Mouse (Mus musculus) thymus, adult 2 months (tissue): ENCODE measurements around the gene Sp1. TPM values are rescaled to one million over a fixed set of nuclear protein-coding genes. Genes with fewer than 3 reads are reported as not detected.

ENCODE experiments used
- DNase-seq: peaks from one replicate; pipeline ENCODE4 v3.0.0; 2021
- H3K27ac ChIP-seq: fragments of 200-500 bp; 2 replicates; pipeline ENCODE4 v1.5.1; 2012; ENCODE audit warnings: low read length, control low read depth; ENCODE audit not compliant: control insufficient read depth, insufficient read depth
- H3K27me3 ChIP-seq: fragments of 200-500 bp; 2 replicates; pipeline ENCODE4 v1.6.1; 2012; ENCODE audit warnings: mild to moderate bottlenecking, low read length, moderate library complexity, mixed read lengths; ENCODE audit not compliant: control insufficient read depth, insufficient read depth
- H3K36me3 ChIP-seq: fragments of 200-500 bp; 2 replicates; pipeline ENCODE4 v1.6.1; 2012; ENCODE audit warnings: mild to moderate bottlenecking, low read length, moderate library complexity; ENCODE audit not compliant: control insufficient read depth, insufficient read depth
- H3K4me1 ChIP-seq: fragments of 200-500 bp; replicated peaks from 2 replicates; pipeline ENCODE4 v1.6.1; 2012; ENCODE audit warnings: low read length; ENCODE audit not compliant: control insufficient read depth, insufficient read depth
- H3K4me3 ChIP-seq: fragments of 200-500 bp; 2 replicates; pipeline ENCODE4 v1.5.1; 2012; ENCODE audit warnings: mild to moderate bottlenecking, low read length, control low read depth, moderate library complexity; ENCODE audit not compliant: control insufficient read depth, insufficient read depth
- CTCF ChIP-seq: fragments of 200-500 bp; IDR thresholded peaks from 2 replicates; pipeline ENCODE4 v1.5.1; 2012; ENCODE audit warnings: mild to moderate bottlenecking, control low read depth, low read length, moderate library complexity, borderline replicate concordance; ENCODE audit not compliant: control insufficient read depth, poor library complexity, insufficient read depth; ENCODE audit errors: extremely low read depth
- POLR2A ChIP-seq: fragments of 200-500 bp; IDR thresholded peaks from 2 replicates; pipeline ENCODE4 v1.6.1; 2012; ENCODE audit warnings: mild to moderate bottlenecking, low read length, control low read depth, moderate library complexity; ENCODE audit not compliant: control insufficient read depth, poor library complexity, insufficient read depth; ENCODE audit errors: extremely low read depth
- WGBS: fragments of 180-500 bp; shearing (Covaris S2); methylation state at CpG from one replicate; pipeline ENCODE4 v1.1.7; 2018; 5-methylcytosine and 5-hydroxymethylcytosine counted together
- polyA plus RNA-seq: library from polyadenylated mRNA; depleted of rRNA; stranded (reverse); fragments of >200 nt; gene quantifications from 2 replicates; pipeline ENCODE4 v1.2.3, GENCODE M21; 2012

Gene Sp1
- polyA plus RNA-seq, 1 experiment: 45.0 TPM

DNA sequence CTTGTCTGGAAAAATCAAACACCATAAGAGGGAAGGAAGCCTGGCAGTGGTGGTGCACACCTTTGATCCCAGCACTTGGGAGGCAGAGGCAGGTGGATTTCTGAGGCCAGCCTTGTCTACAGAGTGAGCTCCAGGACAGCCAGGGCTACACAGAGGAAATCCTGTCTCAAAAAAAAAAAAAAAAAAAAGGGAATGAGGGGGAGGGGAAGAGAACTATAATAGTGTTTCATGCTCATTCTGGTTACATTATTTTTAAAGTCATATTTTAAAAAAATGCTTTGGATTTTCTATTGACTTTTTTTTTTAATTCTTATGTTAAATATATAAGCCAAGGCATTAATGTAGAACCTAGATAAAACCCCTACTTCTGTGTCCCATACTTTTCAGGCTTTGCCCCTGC lies 7.7 kb downstream of the Sp1 start:
- Histone ChIP-seq H3K27me3 (no peaks in the 10 kb centered on the region), H3K36me3 (peaks cover 36% of the 10 kb centered on the region), H3K27ac (no peak overlapping the region), H3K4me3 (no peak overlapping the region), H3K4me1 (peaks cover 11% of the 10 kb centered on the region)
- TF ChIP-seq POLR2A (no peak), CTCF (no peak)
- DNase-seq: no peak

DNA sequence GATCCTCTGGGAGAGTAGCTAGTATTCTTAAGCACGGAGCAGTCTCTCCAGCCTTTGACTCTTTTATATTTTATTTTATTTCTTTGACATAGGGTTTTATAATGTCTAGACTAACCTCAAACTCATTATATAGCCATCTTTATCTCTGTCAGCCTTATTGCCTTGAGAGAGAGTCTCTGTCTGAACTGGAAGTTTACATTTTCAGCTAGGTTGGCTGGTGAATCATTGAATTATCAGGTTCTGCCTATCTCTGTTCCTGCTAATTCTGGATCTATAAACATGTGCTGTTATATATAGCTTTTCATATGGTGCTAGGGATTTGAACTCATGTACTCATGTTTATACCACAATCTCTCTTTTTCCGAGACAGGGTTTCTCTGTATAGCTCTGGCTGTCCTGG lies 11.6 kb downstream of the Sp1 start:
- peaks cover 3% of the 10 kb centered on the region; the same call in 1 of the 2 replicates for H3K4me1 ChIP-seq
- TF ChIP-seq CTCF (no peak), POLR2A (no peak)
- no peak for DNase-seq
- no peak overlapping the region for H3K27ac ChIP-seq
- no peaks in the 10 kb centered on the region for H3K27me3 ChIP-seq
- no peak overlapping the region for H3K4me3 ChIP-seq
- WGBS: 89% methylated on average over 2 of the region's 2 CpGs
- peaks cover 18% of the 10 kb centered on the region for H3K36me3 ChIP-seq

DNA sequence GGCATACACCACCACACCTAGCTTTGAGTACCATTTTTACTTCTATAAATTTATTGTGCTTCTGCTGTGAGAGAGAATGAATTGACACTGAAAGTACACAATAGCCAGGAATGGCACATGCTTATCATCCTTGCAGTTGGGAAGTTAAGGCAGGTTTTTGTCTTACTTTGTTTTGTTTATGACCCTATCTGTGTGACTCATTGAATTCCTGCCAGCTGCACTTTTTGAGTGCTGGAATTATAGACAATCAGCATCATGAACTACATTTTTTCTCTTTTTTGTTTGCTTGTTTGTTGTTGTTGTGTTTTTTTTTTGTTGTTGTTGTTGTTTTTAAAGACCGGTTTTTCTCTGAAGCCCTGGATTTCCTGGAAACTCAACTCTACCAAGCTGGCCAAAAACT lies 15.0 kb downstream of the Sp1 start:
- WGBS: 33% methylated on average over 1 of the region's 1 CpGs

DNA sequence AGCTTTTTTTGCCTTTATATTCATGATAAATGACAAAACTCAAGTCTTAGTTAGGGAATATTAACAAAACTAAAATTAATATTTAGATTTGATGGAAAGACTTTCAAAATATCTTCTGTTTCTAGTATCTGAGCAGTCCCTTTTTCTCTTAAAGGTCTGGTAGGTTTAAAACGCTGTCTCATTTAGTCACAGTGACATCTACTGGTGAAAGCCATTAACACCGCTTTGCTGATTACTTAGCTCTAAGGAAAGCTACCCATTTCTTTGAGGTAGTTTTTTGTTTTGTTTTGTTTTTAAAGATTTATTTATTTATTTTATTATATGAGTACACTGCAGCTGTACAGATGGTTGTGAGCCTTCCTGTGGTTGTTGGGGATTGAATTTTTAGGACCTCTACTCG lies 15.5 kb downstream of the Sp1 start:
- Histone ChIP-seq H3K27me3 (no peaks in the 10 kb centered on the region), H3K4me1 (no peaks in the 10 kb centered on the region), H3K4me3 (no peak overlapping the region), H3K36me3 (peaks cover 24% of the 10 kb centered on the region), H3K27ac (no peak overlapping the region)
- 51% methylated on average over 3 of the region's 3 CpGs for WGBS
- TF ChIP-seq CTCF (no peak), POLR2A (no peak)
- DNase-seq: peak; percentile 48

More for the DNA sequence above, 15.0 kb downstream of the Sp1 start:
- DNase-seq: no peak
- TF ChIP-seq POLR2A (no peak), CTCF (no peak)
- H3K4me1 ChIP-seq: no peaks in the 10 kb centered on the region
- H3K36me3 ChIP-seq: peaks cover 19% of the 10 kb centered on the region
- H3K27ac ChIP-seq: no peak overlapping the region
- H3K4me3 ChIP-seq: no peak overlapping the region
- no peaks in the 10 kb centered on the region for H3K27me3 ChIP-seq

DNA sequence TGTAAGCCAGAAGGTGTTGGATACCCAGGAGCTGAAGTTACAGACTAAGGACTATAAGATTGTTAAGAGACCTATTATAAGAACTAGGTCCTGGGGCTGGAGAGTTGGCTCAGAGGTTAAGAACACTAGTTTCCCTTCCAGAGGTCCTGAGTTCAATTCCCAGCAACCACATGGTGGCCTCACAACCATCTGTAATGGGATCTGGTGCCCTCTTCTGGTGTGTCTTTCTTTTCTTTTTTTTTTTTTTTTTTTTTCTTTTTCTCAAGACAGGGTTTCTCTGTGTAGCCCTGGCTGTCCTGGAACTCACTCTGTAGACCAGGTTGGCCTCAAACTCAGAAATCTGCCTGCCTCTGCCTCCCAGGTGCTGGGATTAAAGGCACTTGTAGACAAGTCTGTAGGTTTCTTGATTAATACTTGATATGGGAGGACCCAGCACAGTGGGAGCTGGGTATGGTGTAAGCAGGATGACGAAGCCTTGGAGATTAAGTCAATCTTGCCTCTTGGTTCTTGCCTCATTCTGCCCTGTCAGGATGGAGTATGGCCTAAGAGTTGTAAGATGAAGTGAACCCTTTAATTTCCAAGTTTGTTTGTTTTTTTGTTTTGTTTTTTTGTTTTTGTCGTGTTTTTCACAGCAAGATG lies 17.8 kb downstream of the Sp1 start:
- H3K27me3 ChIP-seq: no peaks in the 10 kb centered on the region
- no peak for DNase-seq
- no peak overlapping the region for H3K4me3 ChIP-seq
- no peak overlapping the region for H3K27ac ChIP-seq
- TF ChIP-seq POLR2A: no peak
- no peak for TF ChIP-seq CTCF
- peaks cover 47% of the 10 kb centered on the region for H3K36me3 ChIP-seq
- WGBS: 98% methylated on average over 2 of the region's 2 CpGs
- H3K4me1 ChIP-seq: no peaks in the 10 kb centered on the region

DNA sequence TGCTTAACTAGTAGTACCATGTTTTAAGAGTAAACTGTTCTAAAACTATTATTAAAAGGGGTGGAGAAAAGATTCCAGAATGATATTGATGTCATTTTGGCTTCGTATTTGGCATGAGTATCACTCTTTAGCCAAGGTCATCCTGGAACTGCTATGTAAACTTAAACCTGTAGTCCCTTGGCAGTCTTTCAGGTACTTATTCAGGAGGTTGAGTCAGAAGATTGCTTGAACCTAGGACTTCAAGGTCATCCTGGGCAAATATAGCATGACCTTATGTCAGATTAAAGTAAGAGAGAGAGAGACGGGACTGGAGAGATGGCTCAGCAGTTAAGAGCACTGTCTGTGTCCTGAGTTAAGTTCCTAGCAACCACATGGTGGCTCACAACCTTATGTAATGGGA lies 18.7 kb downstream of the Sp1 start:
- no peak for TF ChIP-seq CTCF
- no peak for TF ChIP-seq POLR2A
- Histone ChIP-seq H3K27me3 (no peaks in the 10 kb centered on the region), H3K4me1 (no peaks in the 10 kb centered on the region), H3K36me3 (peaks cover 56% of the 10 kb centered on the region), H3K27ac (no peak overlapping the region), H3K4me3 (no peak overlapping the region)
- DNase-seq: no peak
- 93% methylated on average over 2 of the region's 2 CpGs for WGBS

DNA sequence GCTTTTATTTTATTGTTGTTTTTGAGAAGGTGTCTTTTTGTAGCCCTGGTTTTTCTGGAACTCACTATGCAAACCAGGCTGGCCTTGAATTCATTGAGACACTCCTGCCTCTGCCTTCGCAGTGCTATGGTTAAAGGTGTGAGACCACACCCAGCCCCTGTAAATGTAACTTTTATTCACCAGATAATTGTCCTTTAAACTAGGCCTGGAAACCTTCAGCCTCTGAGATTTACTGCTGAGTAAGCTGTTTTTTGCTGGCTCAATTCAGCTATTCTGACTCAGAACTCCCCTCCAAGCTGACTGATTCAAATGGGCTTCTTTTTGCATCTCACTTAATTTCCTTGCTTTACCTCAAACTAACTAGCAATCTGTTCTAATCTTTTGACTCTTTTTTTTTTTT lies 21.0 kb downstream of the Sp1 start:
- peaks cover 69% of the 10 kb centered on the region for H3K36me3 ChIP-seq
- WGBS: 100% methylated on average over 1 of the region's 1 CpGs

More for the DNA sequence above, 21.0 kb downstream of the Sp1 start:
- no peaks in the 10 kb centered on the region for H3K27me3 ChIP-seq
- no peak for DNase-seq
- H3K27ac ChIP-seq: no peak overlapping the region
- TF ChIP-seq POLR2A (no peak), CTCF (no peak)
- H3K4me3 ChIP-seq: no peak overlapping the region
- no peaks in the 10 kb centered on the region for H3K4me1 ChIP-seq
